Mouse (Mus musculus) cortical plate, adult 2 months (tissue): ENCODE results near the gene Nrap.

Source experiments
- CTCF ChIP-seq: fragments of 200-500 bp; IDR thresholded peaks from 2 replicates; pipeline ENCODE4 v1.5.1; 2011; ENCODE audit warnings: mild to moderate bottlenecking, control low read depth, low read length; ENCODE audit not compliant: insufficient read depth; ENCODE audit errors: extremely low read depth
- POLR2A ChIP-seq: fragments of 200-500 bp; IDR thresholded peaks from 2 replicates; pipeline ENCODE4 v1.6.1; 2011; ENCODE audit warnings: mild to moderate bottlenecking, low read length, control low read depth; ENCODE audit not compliant: insufficient read depth; ENCODE audit errors: extremely low read depth

DNA sequence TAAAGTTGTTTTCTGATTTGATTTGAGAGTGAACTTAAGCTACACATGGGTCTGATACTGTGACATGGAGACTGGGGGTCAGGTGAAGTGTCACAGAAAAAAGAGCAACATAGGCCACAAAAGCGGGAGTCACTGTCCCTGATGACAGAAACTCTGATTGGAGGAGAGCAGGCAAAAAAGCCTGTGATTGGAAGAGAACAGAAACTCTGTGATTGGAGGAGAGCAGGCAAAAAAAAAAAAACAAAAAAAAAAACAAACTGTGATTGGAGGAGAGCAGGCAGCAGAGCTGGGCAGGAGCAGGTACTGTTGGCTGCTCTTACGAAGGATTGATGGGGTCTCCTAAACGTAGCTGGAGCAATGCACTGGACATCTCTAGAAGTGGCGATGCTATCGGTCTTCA, 4.3 kb downstream of the Nrap start:
- TF ChIP-seq CTCF (no peak), POLR2A (no peak)
